Mouse (Mus musculus) spleen, postnatal 36 days (tissue): Measurements from ENCODE around the gene Mcee.

Experiments
- DNase-seq, 2 experiments: peaks; one replicate each; pipeline ENCODE4 v3.0.0; 2022; ENCODE audit warnings: low spot score in 2 of 2, mixed read lengths in 1 of 2

The Mcee gene

GRCm38 (mm10) chr7:64392122-64392818 is at the start of gene Mcee, which contains the start of gene Mphosph10:
Mcee (plus strand) TSS chr7:64392607.
Mphosph10 (minus strand) TSS chr7:64392268.
- peak; percentile 98 for DNase-seq

GRCm38 (mm10) chr7:64347813-64348212 is 44.6 kb upstream of the Mcee start:
- no peak for DNase-seq

- DNase-seq: no peak
Measured at GRCm38 (mm10) chr7:64349147-64349861, 43.1 kb upstream of the Mcee start.

GRCm38 (mm10) chr7:64351087-64351486 is 41.3 kb upstream of the Mcee start:
- DNase-seq: no peak

- no peak for DNase-seq
Measured at GRCm38 (mm10) chr7:64354206-64354605, 38.2 kb upstream of the Mcee start.

- DNase-seq: no peak
Measured at GRCm38 (mm10) chr7:64356661-64357060, 35.7 kb upstream of the Mcee start.

GRCm38 (mm10) chr7:64357405-64357804 is 35.0 kb upstream of the Mcee start:
- DNase-seq: peak; percentile 14 to 19

- no peak for DNase-seq
Measured at GRCm38 (mm10) chr7:64358666-64359065, 33.7 kb upstream of the Mcee start.

GRCm38 (mm10) chr7:64359943-64360585 is 32.3 kb upstream of the Mcee start:
- no peak for DNase-seq

- no peak for DNase-seq
Measured at GRCm38 (mm10) chr7:64360586-64360945, 31.8 kb upstream of the Mcee start.

- no peak for DNase-seq
Measured at GRCm38 (mm10) chr7:64365863-64366262, 26.5 kb upstream of the Mcee start.

- no peak for DNase-seq
Measured at GRCm38 (mm10) chr7:64369841-64370240, 22.6 kb upstream of the Mcee start.

GRCm38 (mm10) chr7:64371940-64372878 is 20.2 kb upstream of the Mcee start:
- DNase-seq: no peak

- no peak for DNase-seq
Measured at GRCm38 (mm10) chr7:64373147-64373829, 19.1 kb upstream of the Mcee start.

GRCm38 (mm10) chr7:64373830-64374562 is 18.4 kb upstream of the Mcee start, which contains the start of gene Fan1:
Fan1 (minus strand) TSS chr7:64374095.
- DNase-seq: peak; percentile 87

GRCm38 (mm10) chr7:64391479-64391878 is 928 bp upstream of the Mcee start:
- DNase-seq: no peak

GRCm38 (mm10) chr7:64392819-64393151 is 378 bp downstream of the Mcee start:
- DNase-seq: no peak

- no peak for DNase-seq
Measured at GRCm38 (mm10) chr7:64400725-64401124, 8.3 kb downstream of the Mcee start.

GRCm38 (mm10) chr7:64402452-64402851 is 10.0 kb downstream of the Mcee start:
- DNase-seq: no peak

- no peak for DNase-seq
Measured at GRCm38 (mm10) chr7:64403989-64404388, 11.6 kb downstream of the Mcee start.
